Mouse (Mus musculus) embryonic fibroblast, embryonic 13.5 days (primary cell): Measurements from ENCODE around the gene Zfp383. TPM values are rescaled to one million over a fixed set of nuclear protein-coding genes. Genes with fewer than 3 reads are reported as not detected.
"Not testable (repeated sequence)": the region's sequence is repeated elsewhere in the genome, so short reads cannot be mapped to it uniquely, and the experiment has no call there.

Experiments used
- H3K27ac ChIP-seq: 2 replicates; pipeline ENCODE4 v1.5.1; 2012; ENCODE audit warnings: low read length, control low read depth, inconsistent platforms; ENCODE audit not compliant: insufficient read depth
- H3K4me1 ChIP-seq: 2 replicates; pipeline ENCODE4 v1.6.1; 2011; ENCODE audit warnings: low read length; ENCODE audit not compliant: control insufficient read depth, insufficient read depth
- H3K4me3 ChIP-seq: 2 replicates; pipeline ENCODE4 v1.5.1; 2011; ENCODE audit warnings: mild to moderate bottlenecking, control low read depth, low read length; ENCODE audit not compliant: insufficient read depth
- CTCF ChIP-seq: IDR thresholded peaks from 2 replicates; pipeline ENCODE4 v1.5.1; 2011; ENCODE audit warnings: mild to moderate bottlenecking, control low read depth, low read length, moderate library complexity, borderline replicate concordance; ENCODE audit not compliant: insufficient read depth
- POLR2A ChIP-seq: IDR thresholded peaks from 2 replicates; pipeline ENCODE4 v1.6.1; 2011; ENCODE audit warnings: low read depth, mild to moderate bottlenecking, control low read depth, low read length, moderate library complexity
- polyA plus RNA-seq: library from polyadenylated mRNA; stranded (reverse); fragments of >200 nt; gene quantifications from 2 replicates; pipeline ENCODE4 v1.2.4, GENCODE M21; 2011; ENCODE audit warnings: low read depth; ENCODE audit not compliant: missing spikeins, insufficient read length

The Zfp383 gene
- 6.5 and 11.6 TPM in 2 replicates for polyA plus RNA-seq

GRCm38 (mm10) chr7:29908130-29908950 is at the start of gene Zfp383:
TSS of gene Zfp383 (plus strand) at chr7:29908223.
- peak within 1 kb of the TSS; percentile 63 for H3K4me3 ChIP-seq
- TF ChIP-seq CTCF (no peak), POLR2A (peak; percentile 80)
- H3K27ac ChIP-seq, result peak within 1 kb of the TSS; percentile 79

GRCm38 (mm10) chr7:29859532-29860517 is 48.2 kb upstream of the Zfp383 start, which contains the start of gene Zfp420:
TSS of gene Zfp420 (plus strand) at chr7:29859979.
- peak within 1 kb of the TSS; percentile 47 for H3K4me3 ChIP-seq
- no peaks in the 10 kb centered on the region; the same call in 1 of the 2 replicates for H3K4me1 ChIP-seq
- H3K27ac ChIP-seq, result no peak within 1 kb of the TSS
- TF ChIP-seq POLR2A (peak; percentile 89), CTCF (peak; percentile 8; the same call in 1 of the 2 replicates)

More at GRCm38 (mm10) chr7:29908130-29908950, at the start of gene Zfp383:
- peaks cover 6% of the 10 kb centered on the region; the same call in 1 of the 2 replicates for H3K4me1 ChIP-seq

- TF ChIP-seq POLR2A, result no peak
- TF ChIP-seq CTCF, result no peak
- H3K4me1 ChIP-seq, result no peaks in the 10 kb centered on the region; the same call in 1 of the 2 replicates
- H3K27ac ChIP-seq, result no peak overlapping the region
Observed at GRCm38 (mm10) chr7:29861660-29862059, 46.4 kb upstream of the Zfp383 start.

GRCm38 (mm10) chr7:29874256-29874655 is 33.8 kb upstream of the Zfp383 start:
- H3K4me1 ChIP-seq, result no peaks in the 10 kb centered on the region
- no peak overlapping the region for H3K4me3 ChIP-seq
- H3K27ac ChIP-seq, result no peak overlapping the region
- no peak for TF ChIP-seq CTCF

More at GRCm38 (mm10) chr7:29861660-29862059, 46.4 kb upstream of the Zfp383 start:
- no peak overlapping the region for H3K4me3 ChIP-seq

- not testable (repeated sequence) for H3K4me1 ChIP-seq, H3K27ac ChIP-seq, H3K4me3 ChIP-seq
Observed at GRCm38 (mm10) chr7:29877561-29877960, 30.5 kb upstream of the Zfp383 start.

- TF ChIP-seq POLR2A (no peak), CTCF (no peak)
- H3K27ac ChIP-seq, result no peak overlapping the region
- no peak overlapping the region for H3K4me3 ChIP-seq
- no peaks in the 10 kb centered on the region for H3K4me1 ChIP-seq
Observed at GRCm38 (mm10) chr7:29880056-29880455, 28.0 kb upstream of the Zfp383 start.

- H3K27ac ChIP-seq, result no peak overlapping the region
- no peaks in the 10 kb centered on the region for H3K4me1 ChIP-seq
- H3K4me3 ChIP-seq, result no peak overlapping the region
- TF ChIP-seq CTCF, result no peak
- no peak for TF ChIP-seq POLR2A
Observed at GRCm38 (mm10) chr7:29880916-29881315, 27.1 kb upstream of the Zfp383 start.

GRCm38 (mm10) chr7:29890501-29890900 is 17.5 kb upstream of the Zfp383 start:
- Histone ChIP-seq H3K27ac (no peak overlapping the region), H3K4me1 (no peaks in the 10 kb centered on the region), H3K4me3 (no peak overlapping the region)
- TF ChIP-seq POLR2A (no peak), CTCF (no peak)

- no peak for TF ChIP-seq POLR2A
- TF ChIP-seq CTCF, result no peak
- Histone ChIP-seq H3K27ac (no peak overlapping the region), H3K4me3 (no peak overlapping the region), H3K4me1 (no peaks in the 10 kb centered on the region)
Observed at GRCm38 (mm10) chr7:29892756-29893155, 15.3 kb upstream of the Zfp383 start.

- no peak for TF ChIP-seq POLR2A
- TF ChIP-seq CTCF, result no peak
- no peak overlapping the region for H3K4me3 ChIP-seq
Observed at GRCm38 (mm10) chr7:29898351-29898750, 9.7 kb upstream of the Zfp383 start.

More at GRCm38 (mm10) chr7:29898351-29898750, 9.7 kb upstream of the Zfp383 start:
- H3K4me1 ChIP-seq, result no peaks in the 10 kb centered on the region
- H3K27ac ChIP-seq, result no peak overlapping the region
